Mouse (Mus musculus) bone marrow macrophage, adult 2 months (primary cell): ENCODE data around the gene Fblim1. TPM values are rescaled to one million over a fixed set of nuclear protein-coding genes. Genes with fewer than 3 reads are reported as not detected.

Source experiments
- H3K27ac ChIP-seq: 2 replicates; pipeline ENCODE4 v1.5.1; 2012; ENCODE audit warnings: low read depth, low read length; ENCODE audit not compliant: insufficient read depth
- H3K4me1 ChIP-seq: 2 replicates; pipeline ENCODE4 v1.6.1; 2012; ENCODE audit warnings: low read length; ENCODE audit not compliant: control insufficient read depth, insufficient read depth
- H3K4me3 ChIP-seq: 2 replicates; pipeline ENCODE4 v1.5.1; 2012; ENCODE audit warnings: mild to moderate bottlenecking, low read length, moderate library complexity; ENCODE audit not compliant: insufficient read depth
- CTCF ChIP-seq: IDR thresholded peaks from 2 replicates; pipeline ENCODE4 v1.5.1; 2012; ENCODE audit warnings: low read depth, mild to moderate bottlenecking, low read length, moderate library complexity
- POLR2A ChIP-seq: IDR thresholded peaks from 2 replicates; pipeline ENCODE4 v1.6.1; 2012; ENCODE audit warnings: mild to moderate bottlenecking, low read depth, low read length, borderline replicate concordance
- polyA plus RNA-seq: library from polyadenylated mRNA; stranded (reverse); fragments of >200 nt; gene quantifications from 2 replicates; pipeline ENCODE4 v1.2.4, GENCODE M21; 2012; ENCODE audit not compliant: missing spikeins, insufficient read depth, insufficient read length

Gene Fblim1
- polyA plus RNA-seq, 1 experiment: 65.0 TPM

DNA sequence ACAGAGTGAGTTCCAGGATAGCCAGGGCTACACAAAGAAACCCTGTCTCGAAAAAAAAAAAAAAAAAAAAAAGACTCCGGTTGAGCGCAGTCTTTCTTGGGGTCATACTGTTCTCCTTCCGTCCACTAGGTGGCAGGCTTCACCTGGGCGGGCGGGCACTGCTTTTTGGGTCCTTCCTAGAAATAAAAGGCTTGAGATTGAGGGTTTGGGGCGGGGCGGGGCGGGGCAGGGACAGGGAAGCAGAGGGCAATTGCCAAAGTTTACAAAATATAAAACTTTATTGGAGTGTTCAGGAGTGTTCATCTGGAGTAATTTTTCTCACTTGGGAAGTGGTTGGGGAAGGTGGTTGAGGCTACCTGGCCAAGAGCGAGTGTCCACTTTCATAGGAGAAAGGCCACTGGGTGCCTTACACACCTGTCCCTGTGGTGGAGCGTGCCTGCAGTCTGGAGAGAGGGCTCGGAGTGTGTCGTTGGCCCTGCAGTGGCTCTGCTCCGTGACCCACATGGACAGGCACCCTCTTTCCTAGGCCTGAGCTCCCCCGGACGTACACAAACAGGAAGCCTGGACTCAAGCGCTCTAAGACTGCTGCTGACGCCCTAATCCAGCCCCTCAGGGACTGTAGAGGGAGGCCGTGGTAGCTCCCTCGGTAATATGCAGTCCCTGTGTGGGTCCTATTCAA is 12.8 kb upstream of the Fblim1 start, which contains the start of gene Tmem82:
Gene Tmem82, minus strand, starts transcription at position 69 of the 679 bp plus-strand sequence.
- TF ChIP-seq POLR2A (no peak), CTCF (peak; percentile 49; the same call in 1 of the 2 replicates)
- Histone ChIP-seq H3K4me1 (peaks cover 22% of the 10 kb centered on the region), H3K27ac (no peak within 1 kb of the TSS), H3K4me3 (peak within 1 kb of the TSS; percentile 58)

DNA sequence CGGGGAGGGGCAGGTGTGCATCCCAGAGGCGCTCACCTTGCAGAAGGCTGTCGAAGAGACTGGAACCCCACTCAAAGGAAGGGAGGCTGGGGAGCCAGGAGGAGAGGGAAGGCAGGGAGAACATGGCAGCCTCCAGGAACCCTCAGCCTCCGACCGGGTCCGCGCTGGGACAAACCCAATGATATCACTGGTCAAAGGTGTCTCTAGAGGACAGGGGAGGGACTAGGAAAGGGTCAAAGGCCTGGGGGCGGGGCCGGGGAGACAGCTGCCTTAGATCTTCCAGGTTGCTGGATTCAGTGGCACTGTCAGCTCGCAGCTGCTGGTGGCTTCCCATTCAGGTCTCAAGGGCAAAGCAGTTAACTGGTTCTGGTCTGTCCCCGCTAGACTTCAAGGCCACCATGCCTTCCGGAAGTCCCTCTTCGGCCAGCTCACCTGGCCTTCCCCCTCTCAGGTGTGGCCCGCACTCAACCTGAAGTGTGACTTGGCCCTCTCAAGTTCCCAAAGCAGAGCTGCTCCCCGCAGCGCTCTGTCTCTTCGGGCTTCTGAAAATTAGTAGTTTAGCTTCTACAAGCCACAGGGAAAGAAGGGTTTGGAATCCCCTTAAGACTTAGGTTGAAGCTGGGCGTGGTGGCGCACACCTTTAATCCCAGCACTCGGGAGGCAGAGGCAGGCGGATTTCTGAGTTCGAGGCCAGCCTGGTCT is 12.1 kb upstream of the Fblim1 start:
- H3K4me3 ChIP-seq: peak overlapping the region; percentile 58
- peaks cover 19% of the 10 kb centered on the region for H3K4me1 ChIP-seq
- no peak overlapping the region for H3K27ac ChIP-seq
- TF ChIP-seq POLR2A (no peak), CTCF (no peak; the same call in 1 of the 2 replicates)

DNA sequence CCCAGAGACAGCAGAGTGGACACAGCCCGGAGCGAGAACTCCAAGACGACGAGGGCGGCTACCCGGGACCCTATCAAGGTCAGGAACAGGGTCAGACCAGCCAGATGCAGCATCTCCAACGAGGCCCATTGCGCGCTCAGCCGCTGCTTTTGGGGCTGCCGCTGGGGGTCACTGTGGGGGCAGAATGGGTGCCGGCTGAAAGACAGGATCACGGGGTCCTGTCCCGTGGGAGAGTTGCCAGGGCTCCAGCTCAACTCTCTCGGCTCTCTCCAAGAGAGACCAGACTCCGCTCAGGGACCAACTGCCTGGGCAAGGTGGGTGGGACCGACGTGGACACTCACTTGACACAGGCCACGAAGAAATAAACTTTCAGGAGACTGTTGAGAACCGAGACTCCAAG is 11.4 kb upstream of the Fblim1 start:
- TF ChIP-seq CTCF: peak; percentile 70
- TF ChIP-seq POLR2A: no peak
- Histone ChIP-seq H3K4me1 (peaks cover 19% of the 10 kb centered on the region), H3K4me3 (peak overlapping the region; percentile 58), H3K27ac (no peak overlapping the region)

DNA sequence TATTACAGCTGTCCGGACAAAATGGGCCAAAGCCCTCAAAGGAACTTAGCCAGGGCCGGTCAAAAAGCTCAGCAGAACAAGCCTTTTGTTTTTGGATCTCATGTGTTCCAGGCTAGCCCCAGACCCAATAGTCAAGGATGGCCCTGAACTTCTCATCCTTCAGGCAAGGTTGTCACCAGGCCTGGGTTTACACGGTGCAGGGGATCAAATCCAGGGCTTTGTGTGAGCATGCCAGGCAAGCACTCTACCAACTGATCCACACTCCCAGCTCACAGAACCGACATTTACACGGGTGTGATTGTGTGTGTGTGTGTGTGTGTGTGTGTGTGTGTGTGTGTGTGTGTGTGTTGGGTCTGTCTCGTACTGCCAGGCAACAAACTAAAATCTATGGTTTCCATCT is 10.9 kb upstream of the Fblim1 start:
- no peak overlapping the region for H3K4me3 ChIP-seq
- TF ChIP-seq POLR2A (no peak), CTCF (no peak)
- H3K27ac ChIP-seq: no peak overlapping the region
- H3K4me1 ChIP-seq: peaks cover 19% of the 10 kb centered on the region

DNA sequence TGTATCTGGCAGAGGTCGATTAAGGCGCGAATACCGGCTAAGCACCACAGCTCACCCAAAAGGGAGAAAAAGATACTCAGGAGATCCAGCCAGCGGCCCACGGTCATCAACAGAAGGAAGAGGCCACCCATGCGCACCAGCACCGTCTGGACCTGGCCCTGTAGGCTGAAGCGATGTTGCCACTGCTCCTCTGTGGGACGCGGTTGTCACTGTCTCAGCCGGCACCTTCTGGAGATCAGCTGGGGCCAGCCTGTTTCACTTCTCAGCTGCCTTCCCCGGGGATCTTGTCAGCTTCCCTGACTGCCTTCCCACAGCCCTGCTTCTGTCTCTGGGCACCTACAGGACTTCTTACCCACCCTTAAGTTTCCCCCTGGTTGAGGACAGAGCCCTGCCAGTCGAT is 9.1 kb upstream of the Fblim1 start:
- Histone ChIP-seq H3K27ac (no peak overlapping the region), H3K4me1 (peaks cover 17% of the 10 kb centered on the region), H3K4me3 (no peak overlapping the region)
- TF ChIP-seq CTCF: no peak
- TF ChIP-seq POLR2A: no peak

DNA sequence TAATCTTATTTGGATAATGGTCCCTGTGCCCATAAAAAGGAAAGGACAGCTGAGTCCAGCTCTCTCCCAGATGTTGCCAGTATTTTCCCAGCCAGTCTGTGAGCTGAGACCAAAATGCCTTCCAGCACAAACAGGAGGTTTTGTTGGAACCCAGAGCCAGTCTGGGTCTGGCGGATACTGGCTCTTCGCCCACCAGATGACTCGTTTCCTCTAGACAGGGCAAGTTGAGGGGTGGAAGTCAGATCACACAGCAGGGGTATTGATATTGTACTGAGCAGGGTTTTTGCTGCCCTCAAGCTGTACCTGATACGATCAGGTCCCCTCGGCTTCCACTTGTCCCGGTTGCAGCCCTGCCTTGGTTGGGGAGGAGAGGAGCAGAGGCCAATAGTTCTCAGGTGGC is 3.6 kb upstream of the Fblim1 start:
- Histone ChIP-seq H3K27ac (no peak overlapping the region), H3K4me3 (no peak overlapping the region), H3K4me1 (peaks cover 25% of the 10 kb centered on the region)
- TF ChIP-seq CTCF (no peak), POLR2A (no peak)

DNA sequence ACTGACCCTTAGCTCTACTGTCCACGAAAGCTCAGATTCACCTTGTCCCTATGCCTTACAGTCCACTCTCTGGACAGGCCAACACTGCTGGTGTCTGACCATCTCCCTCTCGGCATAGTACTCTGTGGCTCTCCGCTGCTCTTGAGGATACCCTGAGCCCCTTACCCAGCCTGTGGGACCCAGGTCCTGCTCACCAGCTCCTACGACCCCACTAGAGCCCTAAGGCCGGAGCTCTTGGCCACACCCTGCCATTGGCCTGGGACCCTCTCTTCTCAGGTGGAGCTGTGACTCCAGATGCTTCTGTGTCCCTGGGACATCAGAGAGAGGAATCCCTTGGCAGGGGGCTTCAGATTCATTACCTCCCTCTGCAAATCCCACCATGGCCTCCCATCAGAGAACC is 475 bp downstream of the Fblim1 start:
- TF ChIP-seq POLR2A (no peak), CTCF (no peak)

DNA sequence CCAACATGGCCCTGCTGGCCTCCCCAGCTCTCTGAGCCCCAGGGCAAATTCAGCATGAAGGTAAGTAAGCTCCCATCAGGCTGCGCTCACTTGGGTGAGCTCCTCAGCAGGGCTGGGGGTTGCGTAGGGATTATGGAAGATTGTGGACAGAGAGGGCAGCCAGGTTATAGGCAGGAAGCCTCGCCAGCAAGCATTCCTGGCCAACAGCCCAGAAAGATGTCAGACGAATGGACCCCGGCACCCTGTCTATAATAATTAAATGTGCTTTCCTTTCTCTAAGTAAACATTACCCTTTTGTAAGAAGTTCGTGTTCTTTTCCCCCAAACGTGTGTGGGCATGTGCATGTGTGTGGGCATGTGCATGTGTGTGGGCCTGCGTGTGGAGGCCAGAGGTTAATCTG is 1.4 kb downstream of the Fblim1 start:
- TF ChIP-seq POLR2A (no peak), CTCF (no peak)
- peak overlapping the region; percentile 64; the same call in 1 of the 2 replicates for H3K4me3 ChIP-seq
- H3K4me1 ChIP-seq: peaks cover 60% of the 10 kb centered on the region
- H3K27ac ChIP-seq: 0 out of 2 replicates have a peak overlapping the region, but pooled peaks have one; percentile 15

More for the DNA sequence above, 475 bp downstream of the Fblim1 start:
- peak overlapping the region; percentile 87 for H3K27ac ChIP-seq
- H3K4me1 ChIP-seq: peaks cover 59% of the 10 kb centered on the region
- H3K4me3 ChIP-seq: peak overlapping the region; percentile 64

DNA sequence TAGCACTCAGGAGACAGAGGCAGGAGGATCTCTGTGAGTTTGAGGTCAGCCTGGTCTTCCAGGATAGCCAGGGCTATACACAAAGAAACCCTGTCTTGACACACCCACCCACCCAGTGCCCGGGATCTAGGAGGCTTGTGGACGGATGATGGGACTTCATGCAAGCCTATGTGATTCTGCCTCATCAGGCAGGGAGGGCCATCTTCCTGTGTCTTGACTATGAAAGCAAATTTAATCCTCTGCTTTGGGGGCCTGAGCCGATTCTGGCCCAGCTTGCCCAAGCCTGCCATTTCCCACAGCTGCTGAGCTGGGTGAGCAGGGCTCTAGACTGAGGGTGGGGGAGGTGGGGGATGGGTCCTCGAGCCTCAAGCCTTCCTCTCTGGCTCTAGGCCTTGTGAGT is 2.0 kb downstream of the Fblim1 start:
- TF ChIP-seq CTCF (no peak), POLR2A (no peak)

DNA sequence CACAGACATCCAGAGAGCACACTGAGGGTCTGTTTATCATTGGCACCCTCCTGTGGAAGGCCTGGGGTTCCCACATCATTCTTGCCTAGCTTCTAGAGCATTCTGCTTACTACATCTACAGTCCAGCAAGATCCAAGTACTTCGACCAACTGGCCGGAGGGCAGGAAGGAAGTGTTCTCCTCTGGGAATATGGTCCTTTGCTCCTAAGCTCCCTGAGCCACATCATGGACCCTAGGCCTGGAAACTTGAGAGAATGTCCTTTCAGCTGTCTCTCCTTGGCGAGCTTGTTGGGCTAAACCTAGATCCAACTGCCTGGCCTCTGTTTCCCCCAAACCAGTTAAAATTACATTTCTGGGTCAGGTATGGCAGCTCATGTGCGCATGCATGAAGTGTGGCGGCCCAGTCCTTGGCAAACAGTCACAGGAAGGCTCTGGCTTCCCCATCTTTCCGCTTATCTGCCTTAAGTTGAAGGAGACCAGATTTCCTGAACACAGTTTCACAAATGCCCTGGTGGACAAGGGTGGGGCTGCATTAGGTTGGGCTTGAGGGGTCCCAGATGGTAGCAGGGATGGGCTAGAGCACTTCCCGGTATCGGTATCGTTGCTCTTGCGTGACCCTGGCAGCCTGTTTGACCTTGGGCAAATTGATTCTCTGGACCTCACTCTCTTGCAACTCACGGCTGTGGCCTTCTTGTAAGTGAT is 3.2 kb downstream of the Fblim1 start:
- Histone ChIP-seq H3K4me3 (no peak overlapping the region), H3K4me1 (peaks cover 62% of the 10 kb centered on the region), H3K27ac (no peak overlapping the region)
- TF ChIP-seq CTCF (no peak), POLR2A (no peak)

More for the DNA sequence above, 2.0 kb downstream of the Fblim1 start:
- peaks cover 61% of the 10 kb centered on the region for H3K4me1 ChIP-seq
- peak overlapping the region; percentile 15; the same call in 1 of the 2 replicates for H3K27ac ChIP-seq
- H3K4me3 ChIP-seq: 0 out of 2 replicates have a peak overlapping the region, but pooled peaks have one; percentile 64
